Mouse (Mus musculus): ENCODE measurements around the gene Pold2. TPM values are rescaled to one million over a fixed set of nuclear protein-coding genes. Genes with fewer than 3 reads are reported as not detected.

The Pold2 gene
- total and polyA plus RNA-seq, 3 experiments, result 30.1 to 295 (median 47.5) TPM

DNA sequence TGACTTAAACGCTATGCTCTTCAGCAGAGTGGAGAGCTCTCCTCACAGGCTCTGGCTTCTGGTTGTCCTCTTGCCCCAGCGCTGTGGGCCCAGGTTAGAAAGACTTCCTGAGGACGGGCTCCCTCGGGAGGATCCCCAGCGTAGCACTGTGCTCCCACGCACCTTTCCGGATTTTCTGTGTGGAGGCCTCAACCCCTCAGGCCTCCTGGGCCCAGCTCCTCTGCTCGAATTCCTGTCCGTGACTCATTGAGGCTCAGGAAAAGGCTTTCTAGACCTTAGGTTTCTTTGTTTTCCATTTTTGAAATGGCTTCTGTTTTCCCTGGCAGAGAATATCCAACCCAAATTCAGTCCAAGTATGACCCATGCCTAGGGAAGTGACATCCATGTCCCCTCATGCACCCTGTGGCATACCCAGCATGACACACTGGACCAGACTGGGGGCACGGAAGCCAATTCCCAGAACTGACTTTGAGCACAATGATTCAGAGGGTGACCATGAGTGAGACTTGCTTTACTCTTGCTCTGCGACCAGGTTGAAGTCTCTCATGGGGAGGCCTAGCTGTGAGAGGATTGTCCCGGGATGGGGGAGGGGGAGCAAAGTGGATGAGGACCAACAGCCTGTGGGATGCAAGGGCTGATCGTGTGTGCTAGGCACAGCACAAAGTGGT, 18.1 kb downstream of the Pold2 start:
- no peaks in the 10 kb centered on the region for H3K36me3 ChIP-seq (replicated peaks)
- DNase-seq (ENCODE audit: low spot score) (no peak), ATAC-seq (ENCODE audit: extremely low read depth, insufficient number of reproducible peaks, low FRiP score, poor library complexity, severe bottlenecking) (no peak)
- no peak overlapping the region for H3K4me3 ChIP-seq (ENCODE audit: low read depth, low read length)
- peaks cover 3% of the 10 kb centered on the region; the same call in 1 of the 2 replicates for H3K9me3 ChIP-seq (replicated peaks)
- no peak for TF ChIP-seq POLR2AphosphoS5 (IDR thresholded peaks at IDR 0.05; ENCODE audit: insufficient replicate concordance, low read depth, low read length)
- no peak for TF ChIP-seq GATA2 (IDR thresholded peaks at IDR 0.05; ENCODE audit: borderline replicate concordance, low read depth, low read length)
- no peak for TF ChIP-seq GATA1 (IDR thresholded peaks at IDR 0.05; ENCODE audit: borderline replicate concordance, low read length)
- H3K27me3 ChIP-seq (ENCODE audit: insufficient read depth, low read length), result peaks cover 52% of the 10 kb centered on the region
- H3K4me1 ChIP-seq (ENCODE audit: insufficient read depth, low read depth, low read length), result 0 out of 2 replicates have a peak, but pooled peaks cover 2% of the 10 kb centered on the region

DNA sequence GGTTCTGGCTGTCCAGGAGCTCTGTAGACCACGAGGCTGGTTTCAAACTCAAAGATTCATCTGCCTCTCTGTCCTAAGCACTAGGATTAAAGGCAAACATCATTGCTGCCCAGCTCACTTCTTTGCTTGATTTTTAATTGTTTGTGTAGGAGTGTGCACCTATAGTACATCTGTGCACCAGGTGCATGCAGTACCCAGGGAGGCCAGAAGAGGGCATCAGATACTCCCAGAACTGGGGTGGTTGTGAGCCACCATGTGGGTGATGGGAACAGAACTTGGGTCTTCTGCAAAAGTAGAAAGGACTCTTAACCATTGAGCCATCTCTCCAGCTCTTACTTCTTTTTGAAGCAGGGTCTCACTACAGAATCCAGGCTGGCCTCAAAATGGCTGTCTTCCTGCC, 19.4 kb downstream of the Pold2 start:
- TF ChIP-seq GATA1 (IDR thresholded peaks at IDR 0.05; ENCODE audit: borderline replicate concordance, low read length) (no peak), GATA2 (IDR thresholded peaks at IDR 0.05; ENCODE audit: borderline replicate concordance, low read depth, low read length) (no peak), TAL1 (conservative IDR thresholded peaks at IDR 0.05; ENCODE audit: low read depth, low read length) (no peak), POLR2AphosphoS5 (IDR thresholded peaks at IDR 0.05; ENCODE audit: insufficient replicate concordance, low read depth, low read length) (no peak), CTCF (IDR thresholded peaks at IDR 0.05; ENCODE audit: low read depth, low read length) (peak; percentile 44)
- no peaks in the 10 kb centered on the region for H3K36me3 ChIP-seq (replicated peaks)
- H3K4me1 ChIP-seq (ENCODE audit: insufficient read depth, low read depth, low read length), result 0 out of 2 replicates have a peak, but pooled peaks cover 2% of the 10 kb centered on the region
- peaks cover 3% of the 10 kb centered on the region; the same call in 1 of the 2 replicates for H3K9me3 ChIP-seq (replicated peaks)
- no peak overlapping the region for H3K4me3 ChIP-seq (ENCODE audit: low read depth, low read length)
- no peak for ATAC-seq (ENCODE audit: extremely low read depth, insufficient number of reproducible peaks, low FRiP score, poor library complexity, severe bottlenecking)
- no peak for DNase-seq (ENCODE audit: low spot score)
- H3K27me3 ChIP-seq (ENCODE audit: insufficient read depth, low read length), result peaks cover 41% of the 10 kb centered on the region

DNA sequence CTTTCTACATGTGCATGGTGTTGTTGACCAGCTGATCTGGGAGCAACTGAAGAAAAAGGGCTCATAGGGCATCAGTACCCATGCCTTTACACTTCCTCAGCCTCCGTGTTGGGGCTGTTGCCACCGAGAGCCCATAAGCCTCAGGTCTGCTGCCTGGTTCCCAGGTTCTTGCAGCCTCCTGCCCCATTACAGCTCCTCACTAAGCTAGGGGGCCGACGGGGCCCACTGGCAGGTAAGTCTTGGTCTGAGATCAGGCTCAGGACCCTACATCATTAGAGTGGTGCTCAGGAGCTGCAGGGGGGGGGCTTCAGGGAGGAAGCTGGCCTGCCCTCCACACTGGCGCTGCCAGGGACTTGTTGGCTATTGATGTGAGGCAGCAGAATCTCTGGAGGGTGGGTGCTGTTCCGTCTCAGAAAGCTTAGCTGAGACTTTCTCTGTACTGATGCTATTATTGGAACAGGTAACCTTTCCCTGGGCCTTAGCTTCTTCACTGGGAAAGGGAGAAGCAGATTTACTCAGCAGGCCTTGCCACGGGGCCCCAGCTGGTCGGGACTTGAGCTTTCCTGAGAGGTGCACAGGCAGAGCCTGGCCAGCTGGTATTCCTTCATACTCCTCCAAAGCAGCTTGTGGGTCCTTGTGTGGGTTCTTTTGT, 21.5 kb downstream of the Pold2 start:
- Histone ChIP-seq H3K27me3 (ENCODE audit: insufficient read depth, low read length) (peaks cover 23% of the 10 kb centered on the region), H3K4me3 (ENCODE audit: low read depth, low read length) (no peak overlapping the region), H3K9me3 (replicated peaks) (peaks cover 3% of the 10 kb centered on the region; the same call in 1 of the 2 replicates), H3K4me1 (ENCODE audit: insufficient read depth, low read depth, low read length) (0 out of 2 replicates have a peak, but pooled peaks cover 2% of the 10 kb centered on the region), H3K36me3 (replicated peaks) (no peaks in the 10 kb centered on the region)
- no peak for TF ChIP-seq CTCF (IDR thresholded peaks at IDR 0.05; ENCODE audit: low read depth, low read length)
- TF ChIP-seq POLR2AphosphoS5 (IDR thresholded peaks at IDR 0.05; ENCODE audit: insufficient replicate concordance, low read depth, low read length), result no peak
- TF ChIP-seq GATA2 (IDR thresholded peaks at IDR 0.05; ENCODE audit: borderline replicate concordance, low read depth, low read length), result no peak
- TF ChIP-seq TAL1 (conservative IDR thresholded peaks at IDR 0.05; ENCODE audit: low read depth, low read length), result no peak
- no peak for TF ChIP-seq GATA1 (IDR thresholded peaks at IDR 0.05; ENCODE audit: borderline replicate concordance, low read length)
- no peak for DNase-seq (ENCODE audit: low spot score)
- no peak for ATAC-seq (ENCODE audit: extremely low read depth, insufficient number of reproducible peaks, low FRiP score, poor library complexity, severe bottlenecking)

DNA sequence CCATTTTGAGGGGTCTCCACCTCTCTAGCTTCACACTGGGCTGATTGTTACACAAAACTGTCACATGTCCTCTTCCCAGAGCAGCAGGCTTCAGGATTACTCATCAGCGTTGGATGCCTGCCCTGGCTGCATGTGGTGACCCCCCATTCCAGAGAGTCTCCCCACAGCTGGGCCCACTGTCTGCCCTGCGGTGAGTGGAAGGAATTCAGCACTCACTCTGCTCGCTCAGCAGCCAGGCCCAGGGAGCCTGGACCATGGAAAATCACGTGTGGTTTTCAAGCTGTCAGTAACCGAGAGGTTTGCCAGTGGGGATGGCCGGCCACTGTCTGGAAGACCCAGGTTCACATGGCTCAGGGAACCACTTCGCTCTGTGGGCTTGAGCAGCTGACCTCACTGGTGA, 22.2 kb downstream of the Pold2 start:
- Histone ChIP-seq H3K27me3 (ENCODE audit: insufficient read depth, low read length) (peaks cover 16% of the 10 kb centered on the region), H3K4me1 (ENCODE audit: insufficient read depth, low read depth, low read length) (0 out of 2 replicates have a peak, but pooled peaks cover 2% of the 10 kb centered on the region), H3K36me3 (replicated peaks) (no peaks in the 10 kb centered on the region), H3K9me3 (replicated peaks) (peaks cover 3% of the 10 kb centered on the region; the same call in 1 of the 2 replicates), H3K4me3 (ENCODE audit: low read depth, low read length) (no peak overlapping the region)
- no peak for DNase-seq (ENCODE audit: low spot score)
- TF ChIP-seq GATA1 (IDR thresholded peaks at IDR 0.05; ENCODE audit: borderline replicate concordance, low read length) (no peak), TAL1 (conservative IDR thresholded peaks at IDR 0.05; ENCODE audit: low read depth, low read length) (no peak), POLR2AphosphoS5 (IDR thresholded peaks at IDR 0.05; ENCODE audit: insufficient replicate concordance, low read depth, low read length) (no peak), CTCF (IDR thresholded peaks at IDR 0.05; ENCODE audit: low read depth, low read length) (no peak), GATA2 (IDR thresholded peaks at IDR 0.05; ENCODE audit: borderline replicate concordance, low read depth, low read length) (no peak)
- ATAC-seq (ENCODE audit: extremely low read depth, insufficient number of reproducible peaks, low FRiP score, poor library complexity, severe bottlenecking), result no peak

DNA sequence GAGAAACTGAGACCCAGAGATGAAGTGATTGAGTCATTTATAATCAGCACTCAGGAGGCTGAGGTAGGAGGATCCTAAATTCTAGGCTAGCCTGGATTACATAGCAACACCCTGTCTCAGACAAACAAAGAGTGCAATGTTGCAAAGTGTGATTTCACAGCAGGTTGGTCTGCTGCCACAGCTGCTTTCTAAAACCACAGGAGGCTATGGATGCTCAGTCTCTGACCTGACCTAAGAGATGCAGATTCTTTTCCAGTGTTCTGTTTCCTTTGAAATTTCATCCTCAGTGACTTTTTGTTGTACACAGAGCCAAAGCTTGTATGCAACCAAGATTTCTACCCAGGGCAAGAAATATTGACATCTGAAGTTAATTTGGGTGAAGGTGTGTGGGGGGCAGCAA, 22.6 kb downstream of the Pold2 start:
- Histone ChIP-seq H3K4me3 (ENCODE audit: low read depth, low read length) (no peak overlapping the region), H3K4me1 (ENCODE audit: insufficient read depth, low read depth, low read length) (0 out of 2 replicates have a peak, but pooled peaks cover 2% of the 10 kb centered on the region), H3K36me3 (replicated peaks) (no peaks in the 10 kb centered on the region), H3K27me3 (ENCODE audit: insufficient read depth, low read length) (peaks cover 13% of the 10 kb centered on the region), H3K9me3 (replicated peaks) (peaks cover 3% of the 10 kb centered on the region; the same call in 1 of the 2 replicates)
- TF ChIP-seq GATA1 (IDR thresholded peaks at IDR 0.05; ENCODE audit: borderline replicate concordance, low read length) (no peak), POLR2AphosphoS5 (IDR thresholded peaks at IDR 0.05; ENCODE audit: insufficient replicate concordance, low read depth, low read length) (no peak), GATA2 (IDR thresholded peaks at IDR 0.05; ENCODE audit: borderline replicate concordance, low read depth, low read length) (no peak), CTCF (IDR thresholded peaks at IDR 0.05; ENCODE audit: low read depth, low read length) (no peak)
- no peak for DNase-seq (ENCODE audit: low spot score)
- ATAC-seq (ENCODE audit: extremely low read depth, insufficient number of reproducible peaks, low FRiP score, poor library complexity, severe bottlenecking), result no peak

DNA sequence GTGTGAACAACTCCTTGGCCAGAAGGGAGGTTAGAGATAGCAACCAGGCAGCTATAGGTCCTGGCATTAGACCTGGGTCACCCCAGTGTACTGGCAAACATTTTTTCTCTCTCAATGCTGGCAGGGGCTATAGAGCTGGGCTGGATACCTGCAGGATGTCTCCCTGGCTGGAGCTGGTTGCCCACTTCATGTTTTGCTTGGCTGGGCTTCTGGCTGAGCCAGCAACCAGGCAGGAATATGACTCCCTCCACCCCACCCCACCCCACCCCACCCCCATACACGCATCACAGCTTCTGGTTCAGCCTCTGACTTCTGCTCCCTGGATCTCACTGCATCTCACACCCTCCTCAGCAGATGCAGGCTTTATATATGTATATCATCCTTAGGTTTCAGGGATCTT, 25.8 kb downstream of the Pold2 start:
- no peak for ATAC-seq (ENCODE audit: extremely low read depth, insufficient number of reproducible peaks, low FRiP score, poor library complexity, severe bottlenecking)
- H3K27me3 ChIP-seq (ENCODE audit: insufficient read depth, low read length), result peaks cover 5% of the 10 kb centered on the region
- TF ChIP-seq GATA1 (IDR thresholded peaks at IDR 0.05; ENCODE audit: borderline replicate concordance, low read length) (no peak), TAL1 (conservative IDR thresholded peaks at IDR 0.05; ENCODE audit: low read depth, low read length) (no peak), POLR2AphosphoS5 (IDR thresholded peaks at IDR 0.05; ENCODE audit: insufficient replicate concordance, low read depth, low read length) (no peak), GATA2 (IDR thresholded peaks at IDR 0.05; ENCODE audit: borderline replicate concordance, low read depth, low read length) (no peak)
- no peak overlapping the region for H3K4me3 ChIP-seq (ENCODE audit: low read depth, low read length)
- DNase-seq (ENCODE audit: low spot score), result no peak
- H3K4me1 ChIP-seq (ENCODE audit: insufficient read depth, low read depth, low read length), result no peaks in the 10 kb centered on the region
- no peaks in the 10 kb centered on the region for H3K36me3 ChIP-seq (replicated peaks)
- H3K9me3 ChIP-seq (replicated peaks), result no peaks in the 10 kb centered on the region

All from G1E (cell line).